Mouse (Mus musculus) liver, postnatal 0 days (tissue): ENCODE results near the gene 1810010H24Rik.

ENCODE experiments used
- CTCF ChIP-seq: sonication (generic); IDR thresholded peaks from 2 replicates; pipeline ENCODE4 v1.5.1; 2016; ENCODE audit warnings: antibody characterized with exemption, low read depth
- EP300 ChIP-seq: IDR thresholded peaks from 2 replicates; pipeline ENCODE4 v1.6.1; 2016; ENCODE audit warnings: antibody characterized with exemption, low read depth, mild to moderate bottlenecking

DNA sequence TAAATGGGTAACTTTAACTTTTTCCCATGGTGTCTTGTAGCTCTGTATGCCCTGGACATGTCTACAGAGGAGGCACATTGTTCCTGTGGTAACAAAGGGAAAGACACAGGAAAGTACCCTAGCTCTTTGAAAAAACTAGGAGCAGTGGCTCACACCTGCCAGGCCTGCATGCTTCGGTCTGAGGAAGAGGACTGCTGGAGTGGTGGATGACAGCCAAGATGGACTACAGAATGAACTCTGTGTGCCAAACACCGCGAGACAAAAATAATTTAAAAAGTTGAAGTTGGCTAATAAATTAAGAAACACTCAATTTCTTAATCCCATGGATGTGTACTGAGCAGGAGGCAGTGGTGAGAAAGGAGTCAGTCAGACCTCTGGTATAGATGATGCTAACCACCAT is 15.9 kb downstream of the 1810010H24Rik start:
- TF ChIP-seq CTCF (no peak), EP300 (no peak)
